Mouse (Mus musculus) CH12.LX (cell line): ENCODE measurements at regions not wholly inside any gene's neighbourhood (a gene's known extent, or its start where the extent isn't known, plus 50 kb on each side); places are given as distances from the start of the nearest gene placed in this dataset.

Experiments
- EP300 ChIP-seq: IDR thresholded peaks from 2 replicates; pipeline ENCODE4 v1.6.1; 2011; ENCODE audit warnings: low read length, improper control_type of control experiment
- JUND ChIP-seq: conservative IDR thresholded peaks from 2 replicates; pipeline ENCODE4 v1.6.1; 2011; ENCODE audit warnings: low read depth, low read length, improper control_type of control experiment
- MAX ChIP-seq: IDR thresholded peaks from 2 replicates; pipeline ENCODE4 v1.6.1; 2011; ENCODE audit warnings: low read length, improper control_type of control experiment
- MEF2A ChIP-seq: IDR thresholded peaks from 2 replicates; pipeline ENCODE4 v1.6.1; 2014; ENCODE audit warnings: low read depth, mild to moderate bottlenecking, inconsistent platforms, low read length, improper control_type of control experiment, borderline replicate concordance
- SMC3 ChIP-seq: IDR thresholded peaks from 2 replicates; pipeline ENCODE4 v1.6.1; 2011; ENCODE audit warnings: low read depth, low read length, improper control_type of control experiment

DNA sequence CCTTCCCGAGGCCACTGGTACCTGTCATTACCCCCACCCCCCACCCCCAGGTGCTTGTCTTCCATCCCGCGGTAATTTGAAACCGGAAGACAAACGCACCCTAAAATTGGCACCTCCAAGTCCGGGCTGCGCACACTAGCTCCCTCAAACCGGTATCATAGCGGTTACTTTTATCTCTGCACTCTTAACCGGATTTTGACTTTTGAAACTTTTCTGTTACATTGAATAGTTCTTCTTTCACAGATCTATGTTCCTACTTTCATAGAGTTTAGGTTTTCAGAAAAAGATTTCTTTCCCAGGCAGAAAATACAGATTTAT is 62.4 kb upstream of the Commd3 start:
- TF ChIP-seq SMC3 = no peak
- no peak for TF ChIP-seq MAX
- no peak for TF ChIP-seq MEF2A
- TF ChIP-seq JUND = no peak
- no peak for TF ChIP-seq EP300
